Mouse (Mus musculus): ENCODE measurements around the gene Sdhaf2. TPM values are rescaled to one million over a fixed set of nuclear protein-coding genes. Genes with fewer than 3 reads are reported as not detected.

The Sdhaf2 gene
- polyA plus RNA-seq, 1 experiment, result 42.2 TPM

- no peak overlapping the region for H3K4me3 ChIP-seq (ENCODE audit: control insufficient read depth, insufficient read depth, low read length)
- H3K4me1 ChIP-seq (replicated peaks; ENCODE audit: control insufficient read depth, insufficient read depth, low read length), result no peaks in the 10 kb centered on the region; the same call in 1 of the 2 replicates
- peaks cover 45% of the 10 kb centered on the region for H3K36me3 ChIP-seq (ENCODE audit: control insufficient read depth, insufficient read depth, low read length)
- no peak for TF ChIP-seq POLR2A (IDR thresholded peaks at IDR 0.05; ENCODE audit: control insufficient read depth, extremely low read depth, insufficient read depth, low read length, poor library complexity)
- no peak for TF ChIP-seq CTCF (IDR thresholded peaks at IDR 0.05; ENCODE audit: borderline replicate concordance, control insufficient read depth, extremely low read depth, insufficient read depth, low read length, poor library complexity)
- no peak overlapping the region for H3K27ac ChIP-seq (ENCODE audit: control insufficient read depth, insufficient read depth, low read length)
- DNase-seq, result no peak
- 94% methylated on average over 1 of the region's 1 CpGs for WGBS
- H3K27me3 ChIP-seq (ENCODE audit: control insufficient read depth, insufficient read depth, low read length), result no peaks in the 10 kb centered on the region
Observed at GRCm38 (mm10) chr19:10530082-10530481, 4.1 kb upstream of the Sdhaf2 start.

- under 1% methylated on average over 93 of the region's 93 CpGs for WGBS
- Histone ChIP-seq H3K4me1 (replicated peaks; ENCODE audit: control insufficient read depth, insufficient read depth, low read length) (no peaks in the 10 kb centered on the region; the same call in 1 of the 2 replicates), H3K36me3 (ENCODE audit: control insufficient read depth, insufficient read depth, low read length) (peaks cover 5% of the 10 kb centered on the region), H3K27me3 (ENCODE audit: control insufficient read depth, insufficient read depth, low read length) (no peaks in the 10 kb centered on the region), H3K27ac (ENCODE audit: control insufficient read depth, insufficient read depth, low read length) (peak within 1 kb of the TSS; percentile 79), H3K4me3 (ENCODE audit: control insufficient read depth, insufficient read depth, low read length) (peak within 1 kb of the TSS; percentile 96)
- TF ChIP-seq POLR2A (IDR thresholded peaks at IDR 0.05; ENCODE audit: control insufficient read depth, extremely low read depth, insufficient read depth, low read length, poor library complexity) (0 out of 2 replicates have a peak, but pooled peaks have one; percentile 58), CTCF (IDR thresholded peaks at IDR 0.05; ENCODE audit: borderline replicate concordance, control insufficient read depth, extremely low read depth, insufficient read depth, low read length, poor library complexity) (peak; percentile 39; the same call in 1 of the 2 replicates)
- DNase-seq, result peak; percentile 87
Observed at GRCm38 (mm10) chr19:10525106-10525901, 638 bp downstream of the Sdhaf2 start, which contains the start of gene Cpsf7. TSS of gene Cpsf7 (plus strand) at chr19:10525266.

- Histone ChIP-seq H3K4me3 (ENCODE audit: control insufficient read depth, insufficient read depth, low read length) (peak overlapping the region; percentile 96), H3K36me3 (ENCODE audit: control insufficient read depth, insufficient read depth, low read length) (no peaks in the 10 kb centered on the region; the same call in 1 of the 2 replicates), H3K27ac (ENCODE audit: control insufficient read depth, insufficient read depth, low read length) (peak overlapping the region; percentile 57; the same call in 1 of the 2 replicates), H3K27me3 (ENCODE audit: control insufficient read depth, insufficient read depth, low read length) (no peaks in the 10 kb centered on the region), H3K4me1 (replicated peaks; ENCODE audit: control insufficient read depth, insufficient read depth, low read length) (no peaks in the 10 kb centered on the region; the same call in 1 of the 2 replicates)
- under 1% methylated on average over 19 of the region's 19 CpGs for WGBS
- DNase-seq, result no peak
- TF ChIP-seq POLR2A (IDR thresholded peaks at IDR 0.05; ENCODE audit: control insufficient read depth, extremely low read depth, insufficient read depth, low read length, poor library complexity) (no peak; the same call in 1 of the 2 replicates), CTCF (IDR thresholded peaks at IDR 0.05; ENCODE audit: borderline replicate concordance, control insufficient read depth, extremely low read depth, insufficient read depth, low read length, poor library complexity) (no peak)
Observed at GRCm38 (mm10) chr19:10524784-10525105, 1.2 kb downstream of the Sdhaf2 start.

- DNase-seq, result no peak
- 82% methylated on average over 5 of the region's 5 CpGs for WGBS
- no peak overlapping the region for H3K27ac ChIP-seq (ENCODE audit: control insufficient read depth, insufficient read depth, low read length)
- H3K27me3 ChIP-seq (ENCODE audit: control insufficient read depth, insufficient read depth, low read length), result no peaks in the 10 kb centered on the region
- TF ChIP-seq POLR2A (IDR thresholded peaks at IDR 0.05; ENCODE audit: control insufficient read depth, extremely low read depth, insufficient read depth, low read length, poor library complexity) (no peak), CTCF (IDR thresholded peaks at IDR 0.05; ENCODE audit: borderline replicate concordance, control insufficient read depth, extremely low read depth, insufficient read depth, low read length, poor library complexity) (no peak)
- no peaks in the 10 kb centered on the region; the same call in 1 of the 2 replicates for H3K4me1 ChIP-seq (replicated peaks; ENCODE audit: control insufficient read depth, insufficient read depth, low read length)
- no peak overlapping the region for H3K4me3 ChIP-seq (ENCODE audit: control insufficient read depth, insufficient read depth, low read length)
- H3K36me3 ChIP-seq (ENCODE audit: control insufficient read depth, insufficient read depth, low read length), result no peaks in the 10 kb centered on the region; the same call in 1 of the 2 replicates
Observed at GRCm38 (mm10) chr19:10523483-10524080, 2.4 kb downstream of the Sdhaf2 start.

- H3K36me3 ChIP-seq (ENCODE audit: control insufficient read depth, insufficient read depth, low read length), result peaks cover 7% of the 10 kb centered on the region
- no peaks in the 10 kb centered on the region; the same call in 1 of the 2 replicates for H3K4me1 ChIP-seq (replicated peaks; ENCODE audit: control insufficient read depth, insufficient read depth, low read length)
- no peak overlapping the region for H3K27ac ChIP-seq (ENCODE audit: control insufficient read depth, insufficient read depth, low read length)
- no peak overlapping the region for H3K4me3 ChIP-seq (ENCODE audit: control insufficient read depth, insufficient read depth, low read length)
- WGBS, result 92% methylated on average over 1 of the region's 1 CpGs
- no peak for DNase-seq
- TF ChIP-seq CTCF (IDR thresholded peaks at IDR 0.05; ENCODE audit: borderline replicate concordance, control insufficient read depth, extremely low read depth, insufficient read depth, low read length, poor library complexity) (no peak), POLR2A (IDR thresholded peaks at IDR 0.05; ENCODE audit: control insufficient read depth, extremely low read depth, insufficient read depth, low read length, poor library complexity) (no peak)
- H3K27me3 ChIP-seq (ENCODE audit: control insufficient read depth, insufficient read depth, low read length), result no peaks in the 10 kb centered on the region
Observed at GRCm38 (mm10) chr19:10521926-10522325, 4.0 kb downstream of the Sdhaf2 start.

GRCm38 (mm10) chr19:10520355-10520754 is 5.6 kb downstream of the Sdhaf2 start:
- WGBS, result 80% methylated on average over 1 of the region's 1 CpGs

More at GRCm38 (mm10) chr19:10520355-10520754, 5.6 kb downstream of the Sdhaf2 start:
- Histone ChIP-seq H3K27me3 (ENCODE audit: control insufficient read depth, insufficient read depth, low read length) (no peaks in the 10 kb centered on the region), H3K27ac (ENCODE audit: control insufficient read depth, insufficient read depth, low read length) (no peak overlapping the region), H3K4me1 (replicated peaks; ENCODE audit: control insufficient read depth, insufficient read depth, low read length) (no peaks in the 10 kb centered on the region), H3K4me3 (ENCODE audit: control insufficient read depth, insufficient read depth, low read length) (no peak overlapping the region), H3K36me3 (ENCODE audit: control insufficient read depth, insufficient read depth, low read length) (peaks cover 23% of the 10 kb centered on the region)
- no peak for TF ChIP-seq CTCF (IDR thresholded peaks at IDR 0.05; ENCODE audit: borderline replicate concordance, control insufficient read depth, extremely low read depth, insufficient read depth, low read length, poor library complexity)
- TF ChIP-seq POLR2A (IDR thresholded peaks at IDR 0.05; ENCODE audit: control insufficient read depth, extremely low read depth, insufficient read depth, low read length, poor library complexity), result no peak
- peak; percentile 16 for DNase-seq

Measured in thymus, adult 2 months (tissue).